Mouse (Mus musculus): Measurements from ENCODE around the gene Ptprn.

GRCm38 (mm10) chr1:75222926-75223325, 41.4 kb downstream of the Ptprn start:
- TF ChIP-seq CTCF (IDR thresholded peaks at IDR 0.05; ENCODE audit: extremely low read depth, insufficient read length, insufficient replicate concordance, low read depth, low read length) = no peak
- TF ChIP-seq POLR2A (IDR thresholded peaks at IDR 0.05; ENCODE audit: low read depth, low read length) = no peak
